ENCODE assay signal across 8 mouse cellular contexts in the genomic region with DNA sequence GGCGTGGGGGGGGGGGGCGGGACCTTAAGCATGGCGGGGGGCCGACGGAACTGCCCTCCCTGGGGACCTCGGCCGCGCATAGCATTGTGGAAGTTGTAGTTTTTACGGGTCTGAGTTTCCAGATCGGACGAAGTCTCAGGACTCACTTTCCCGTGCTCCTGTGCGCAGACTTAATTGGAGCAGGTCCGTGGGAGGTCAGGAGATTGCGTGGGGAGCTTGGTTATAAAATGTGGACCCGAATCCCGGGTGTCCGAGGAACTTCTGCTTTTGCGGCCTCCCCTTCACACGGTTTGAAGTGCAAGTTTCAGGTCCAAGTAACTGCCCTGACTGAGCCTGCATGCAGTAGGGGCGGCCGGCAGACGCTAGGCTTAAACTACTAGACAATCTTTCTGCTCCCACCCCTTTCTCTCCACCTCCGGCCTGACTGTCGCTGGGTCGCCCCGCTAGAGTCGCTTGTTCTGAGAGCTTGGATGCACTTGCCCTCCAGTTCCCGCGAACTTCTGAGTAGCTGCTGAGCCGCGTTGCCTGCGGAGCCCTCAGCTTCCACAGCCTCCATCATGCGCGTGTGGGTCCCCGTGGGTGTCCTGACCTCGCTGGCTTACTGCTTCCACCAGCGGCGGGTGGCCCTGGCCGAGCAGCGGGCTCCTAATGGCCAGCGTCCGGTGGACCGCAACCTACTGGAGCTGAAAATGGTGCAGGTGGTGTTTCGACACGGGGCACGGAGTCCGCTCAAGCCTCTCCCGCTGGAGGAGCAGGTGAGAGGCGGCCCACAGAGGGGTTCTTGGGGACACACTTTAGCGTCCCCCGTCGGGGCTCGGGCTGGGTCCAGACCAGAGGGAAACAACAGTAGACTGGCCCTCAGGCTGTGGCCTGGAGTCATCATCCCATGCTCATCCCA. TPM values are rescaled to one million over a fixed set of nuclear protein-coding genes. Genes with fewer than 3 reads are reported as not detected.
DNase-seq lines count a peak whose midpoint lies in the region; ATAC-seq and TF ChIP-seq lines count a peak whose summit lies in the region.

Acp6 (plus strand) TSS at position 167 of the 898 bp plus-strand sequence.

- peak within 1 kb of the TSS; percentile 91 for H3K27ac ChIP-seq in cortical plate, adult 2 months (ENCODE audit: insufficient read depth, low read length)

- peak within 1 kb of the TSS; percentile 99 for H3K4me3 ChIP-seq in cortical plate, adult 2 months (ENCODE audit: insufficient read depth, low read length)

- no peak for TF ChIP-seq CTCF in cortical plate, adult 2 months (IDR thresholded peaks at IDR 0.05; ENCODE audit: extremely low read depth, insufficient read depth, low read length)

- no peaks in the 10 kb centered on the region; the same call in 1 of the 2 replicates for H3K4me1 ChIP-seq in cortical plate, adult 2 months (ENCODE audit: control insufficient read depth, insufficient read depth, low read length)

- peak; percentile 54 for TF ChIP-seq POLR2A in cortical plate, adult 2 months (IDR thresholded peaks at IDR 0.05; ENCODE audit: extremely low read depth, insufficient read depth, low read length)

- peak; percentile 90 for ATAC-seq in activated CD4-positive, CD25-positive, alpha-beta regulatory T cell, adult 4 months
- peak; percentile 82 for ATAC-seq in megakaryocyte progenitor cell, adult 5-6 weeks (replicated peaks; ENCODE audit: poor library complexity)

- DNase-seq in gastrocnemius, postnatal 10 days = peak; percentile 90
- peak; percentile 93 for DNase-seq in induced T-regulatory cell, adult 2 months (ENCODE audit: low read depth)
- DNase-seq in left cerebral cortex, adult 9 months (ENCODE audit: low spot score in 2 of 2) = peak; percentile 79 to 94
- peak; percentile 77 for DNase-seq in right cerebral cortex, postnatal 14 days
- peak; percentile 75 to 90 for DNase-seq in urinary bladder, postnatal 36 days (ENCODE audit: low spot score in 2 of 2)

RNA-seq across cellular contexts. Expression of gene Acp6, which starts in this region (rescaled TPM):
- polyA plus RNA-seq in activated CD4-positive, CD25-positive, alpha-beta regulatory T cell, adult 4 months (2017; shearing (Covaris generic)) = 10 to 100 TPM; 29.4 to 32.1 TPM
- 40.2 and 41.7 TPM in 2 replicates for polyA plus RNA-seq in cortical plate, adult 2 months (2012; rRNA removed)
- total RNA-seq in gastrocnemius, postnatal 10 days (2021) = 10 to 100 TPM; 15.4 to 18.9 TPM
- total RNA-seq in megakaryocyte progenitor cell, adult 5-6 weeks (2015) = 33.7 and 39.8 TPM in 2 replicates
- total RNA-seq in megakaryocyte progenitor cell, adult 5-6 weeks (2017) = 23.9 and 31.8 TPM in 2 replicates

Comparison
In these comparisons a context has a peak if more than half of its experiments do, and no peak if none do; other contexts are left out.
1. Peak in every context shown above with its lines: DNase-seq, ATAC-seq, H3K4me3 ChIP-seq and H3K27ac ChIP-seq.